Mouse (Mus musculus) forebrain, embryonic 14.5 days (tissue): Measurements from ENCODE around the gene Tmem184b. TPM values are rescaled to one million over a fixed set of nuclear protein-coding genes. Genes with fewer than 3 reads are reported as not detected.

Source experiments
- ATAC-seq: fragments of 200-750 bp; cut with Nextera tagmentation; 2 replicates; pipeline ENCODE4 v1.8.0; 2017; ENCODE audit warnings: mild to moderate bottlenecking, moderate library complexity
- DNase-seq: peaks from one replicate; pipeline ENCODE4 v3.0.0-alpha.2; 2015; ENCODE audit warnings: low spot score
- H3K27ac ChIP-seq: fragments of 300-500 bp; sonication (generic); 2 replicates; pipeline ENCODE4 v1.5.1; 2014; ENCODE audit warnings: low read depth, mild to moderate bottlenecking, control low read depth, low read length, moderate library complexity
- H3K27me3 ChIP-seq: fragments of 300-500 bp; sonication (generic); replicated peaks from 2 replicates; pipeline ENCODE4 v1.6.1; 2014; ENCODE audit warnings: low read length, control low read depth, mixed read lengths; ENCODE audit not compliant: control insufficient read depth, insufficient read depth
- H3K36me3 ChIP-seq: fragments of 300-500 bp; sonication (generic); 2 replicates; pipeline ENCODE4 v1.6.1; 2014; ENCODE audit warnings: low read length, control low read depth; ENCODE audit not compliant: control insufficient read depth, insufficient read depth
- H3K4me1 ChIP-seq: fragments of 300-500 bp; sonication (generic); 2 replicates; pipeline ENCODE4 v1.6.1; 2014; ENCODE audit warnings: antibody characterized with exemption, low read length, control low read depth; ENCODE audit not compliant: control insufficient read depth, insufficient read depth
- H3K4me2 ChIP-seq: fragments of 300-500 bp; sonication (generic); 2 replicates; pipeline ENCODE4 v1.6.1; 2014; ENCODE audit warnings: mild to moderate bottlenecking, control low read depth, low read length
- H3K4me3 ChIP-seq: fragments of 300-500 bp; sonication (generic); 2 replicates; pipeline ENCODE4 v1.5.1; 2014; ENCODE audit warnings: low read depth, low read length, control low read depth
- H3K9ac ChIP-seq: fragments of 300-500 bp; sonication (generic); 2 replicates; pipeline ENCODE4 v1.6.1; 2014; ENCODE audit warnings: mild to moderate bottlenecking, low read length, control low read depth, moderate library complexity
- H3K9me3 ChIP-seq: fragments of 300-500 bp; sonication (generic); replicated peaks from 2 replicates; pipeline ENCODE4 v1.6.1; 2016; ENCODE audit warnings: low read length, control low read depth, mixed read lengths; ENCODE audit not compliant: control insufficient read depth
- WGBS: fragments of 180-500 bp; shearing (Covaris S2); extraction: QIAGEN DNeasy Blood & Tissue Kit; methylation state at CpG from one replicate; pipeline ENCODE4 v1.1.7; 2014; 5-methylcytosine and 5-hydroxymethylcytosine counted together
- polyA plus RNA-seq: library from polyadenylated mRNA; unstranded; fragments of >200 nt; fragmentation: Nextera tagmentation; extraction: Ambion mirVana; gene quantifications from 2 replicates; pipeline ENCODE4 v1.2.1, GENCODE M21; 2014

Tmem184b gene
- polyA plus RNA-seq, 1 experiment from 2014 or later: 20.3 TPM

- DNase-seq (no peak), ATAC-seq (no peak)
- H3K4me3 ChIP-seq: no peak overlapping the region
- H3K9me3 ChIP-seq: no peaks in the 10 kb centered on the region
- no peaks in the 10 kb centered on the region for H3K4me1 ChIP-seq
- no peak overlapping the region for H3K9ac ChIP-seq
- H3K27ac ChIP-seq: no peak overlapping the region
- no peak overlapping the region for H3K4me2 ChIP-seq
- H3K36me3 ChIP-seq: no peaks in the 10 kb centered on the region
- H3K27me3 ChIP-seq: no peaks in the 10 kb centered on the region
- 92% methylated on average over 7 of the region's 7 CpGs for WGBS
Observed at GRCm38 (mm10) chr15:79387611-79388010, 15.8 kb downstream of the Tmem184b start.

- H3K4me1 ChIP-seq: no peaks in the 10 kb centered on the region
- 70% methylated on average over 6 of the region's 6 CpGs for WGBS
- H3K9ac ChIP-seq: no peak overlapping the region
- no peak overlapping the region for H3K4me2 ChIP-seq
- no peaks in the 10 kb centered on the region for H3K9me3 ChIP-seq
- no peak overlapping the region for H3K27ac ChIP-seq
- H3K4me3 ChIP-seq: no peak overlapping the region
- no peak for DNase-seq
- no peaks in the 10 kb centered on the region for H3K27me3 ChIP-seq
- H3K36me3 ChIP-seq: no peaks in the 10 kb centered on the region
- ATAC-seq: no peak
Observed at GRCm38 (mm10) chr15:79387081-79387480, 16.3 kb downstream of the Tmem184b start.

DNA sequence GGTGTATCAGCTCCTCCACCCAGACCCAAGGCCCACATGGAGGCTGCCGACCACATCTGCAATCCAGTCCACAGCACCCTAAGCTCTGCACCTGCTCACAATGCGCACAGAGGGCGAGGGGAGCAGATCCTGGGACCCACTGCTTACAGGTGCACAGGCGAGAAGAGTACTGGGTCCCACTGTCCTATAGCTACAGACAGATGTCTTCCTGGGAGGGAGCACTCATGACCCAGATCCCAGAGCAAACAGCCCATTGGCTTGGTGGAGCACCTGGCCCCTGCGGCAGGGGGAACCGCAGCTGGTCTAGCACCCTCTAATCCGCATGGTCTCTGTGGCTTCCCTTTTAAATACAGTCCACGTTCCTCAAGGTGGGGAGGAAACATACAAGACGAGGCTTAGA, 21.7 kb downstream of the Tmem184b start:
- peaks cover 18% of the 10 kb centered on the region for H3K36me3 ChIP-seq
- H3K4me1 ChIP-seq: 0 out of 2 replicates have a peak, but pooled peaks cover 7% of the 10 kb centered on the region
- DNase-seq: no peak
- H3K4me2 ChIP-seq: no peak overlapping the region
- 90% methylated on average over 9 of the region's 9 CpGs for WGBS
- H3K9me3 ChIP-seq: no peaks in the 10 kb centered on the region
- no peak overlapping the region for H3K9ac ChIP-seq
- H3K27me3 ChIP-seq: no peaks in the 10 kb centered on the region
- no peak for ATAC-seq
- peak overlapping the region; percentile 27; the same call in 1 of the 2 replicates for H3K27ac ChIP-seq
- no peak overlapping the region for H3K4me3 ChIP-seq

DNA sequence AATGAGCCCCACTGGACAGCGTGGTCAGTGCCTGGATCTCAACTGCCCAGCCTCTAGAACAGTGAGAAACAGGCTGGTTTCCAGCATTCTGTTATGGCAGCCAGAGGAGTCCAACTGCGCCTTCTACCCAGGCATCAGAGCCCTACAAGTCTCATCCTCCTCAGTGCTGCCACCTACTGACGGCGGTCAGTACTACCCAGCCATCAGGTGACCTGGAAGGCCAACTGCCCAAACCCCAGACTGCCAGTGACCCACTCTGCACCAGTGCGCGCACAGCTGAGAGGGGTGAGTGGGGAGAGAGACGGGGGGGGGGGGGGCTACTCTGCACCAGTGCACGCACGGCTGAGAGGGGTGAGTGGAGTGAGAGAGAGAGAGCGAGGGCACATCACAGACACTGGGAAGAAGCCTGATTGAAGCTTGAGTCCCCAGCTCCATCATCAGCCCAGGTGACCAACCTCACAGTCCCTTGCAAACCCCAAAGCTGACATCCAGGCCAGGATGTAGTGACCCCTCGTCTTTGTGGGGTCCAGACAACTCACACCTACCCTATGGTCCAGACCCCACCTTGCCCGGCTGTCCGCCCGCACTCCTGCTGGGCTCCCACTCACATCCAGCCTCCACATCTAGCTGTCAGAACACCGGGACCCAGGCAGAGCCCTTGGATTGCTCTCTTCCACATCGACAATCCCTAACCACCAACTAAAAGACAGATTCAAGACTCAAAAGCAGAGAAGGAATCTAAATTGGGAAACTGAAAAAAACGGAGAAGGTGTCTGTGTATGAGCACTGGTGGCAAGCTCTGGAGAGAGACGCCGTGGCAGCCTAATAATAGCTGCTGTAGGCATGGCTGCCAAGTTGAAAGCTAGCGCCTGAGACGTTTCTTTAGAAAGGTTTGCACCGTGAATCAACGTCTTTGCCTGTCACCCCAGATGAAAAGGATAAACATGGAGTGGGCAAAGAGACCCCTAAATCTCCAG, 22.6 kb downstream of the Tmem184b start:
- Histone ChIP-seq H3K9me3 (no peaks in the 10 kb centered on the region), H3K27me3 (no peaks in the 10 kb centered on the region), H3K36me3 (peaks cover 25% of the 10 kb centered on the region), H3K4me1 (0 out of 2 replicates have a peak, but pooled peaks cover 7% of the 10 kb centered on the region), H3K4me3 (no peak overlapping the region), H3K27ac (peak overlapping the region; percentile 52), H3K9ac (peak overlapping the region; percentile 25; the same call in 1 of the 2 replicates), H3K4me2 (0 out of 2 replicates have a peak overlapping the region, but pooled peaks have one; percentile 7)
- 47% methylated on average over 23 of the region's 23 CpGs for WGBS
- DNase-seq (peak; percentile 70), ATAC-seq (peak; percentile 48)

- 91% methylated on average over 7 of the region's 7 CpGs for WGBS
- no peak overlapping the region for H3K4me2 ChIP-seq
- H3K4me3 ChIP-seq: no peak overlapping the region
- no peak overlapping the region for H3K27ac ChIP-seq
- ATAC-seq: no peak
- no peaks in the 10 kb centered on the region for H3K27me3 ChIP-seq
- no peaks in the 10 kb centered on the region for H3K9me3 ChIP-seq
- no peak for DNase-seq
- 0 out of 2 replicates have a peak, but pooled peaks cover 7% of the 10 kb centered on the region for H3K4me1 ChIP-seq
- no peak overlapping the region for H3K9ac ChIP-seq
- peaks cover 31% of the 10 kb centered on the region for H3K36me3 ChIP-seq
Observed at GRCm38 (mm10) chr15:79379658-79380057, 23.7 kb downstream of the Tmem184b start.

DNA sequence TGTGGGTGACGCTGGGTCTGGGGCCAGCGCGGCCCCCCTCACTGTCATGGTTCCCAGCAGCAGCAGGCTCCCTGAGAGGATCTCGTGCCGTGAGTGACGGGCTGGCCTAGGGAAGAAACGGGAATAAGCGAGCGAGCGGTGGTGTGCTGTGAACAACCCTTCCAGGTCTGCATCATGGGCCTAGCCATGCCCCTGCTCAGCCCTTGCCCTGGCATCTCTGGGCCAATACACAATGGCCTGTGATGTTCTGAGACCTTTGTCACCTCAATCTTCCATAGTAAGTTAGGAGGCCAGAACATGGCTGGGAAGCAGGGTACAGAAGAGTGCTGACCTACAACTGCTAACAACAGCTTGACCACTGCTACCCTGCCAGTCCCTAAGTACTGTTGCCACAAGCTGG, 24.8 kb downstream of the Tmem184b start:
- ATAC-seq: no peak
- 98% methylated on average over 10 of the region's 10 CpGs for WGBS

GRCm38 (mm10) chr15:79377681-79378080, 25.7 kb downstream of the Tmem184b start:
- Histone ChIP-seq H3K27ac (no peak overlapping the region), H3K4me1 (0 out of 2 replicates have a peak, but pooled peaks cover 7% of the 10 kb centered on the region), H3K27me3 (no peaks in the 10 kb centered on the region), H3K36me3 (peaks cover 47% of the 10 kb centered on the region), H3K4me3 (no peak overlapping the region), H3K4me2 (no peak overlapping the region), H3K9me3 (no peaks in the 10 kb centered on the region), H3K9ac (no peak overlapping the region)
- 82% methylated on average over 6 of the region's 6 CpGs for WGBS
- no peak for ATAC-seq
- no peak for DNase-seq

More for the DNA sequence above, 24.8 kb downstream of the Tmem184b start:
- Histone ChIP-seq H3K36me3 (peaks cover 41% of the 10 kb centered on the region), H3K4me1 (0 out of 2 replicates have a peak, but pooled peaks cover 7% of the 10 kb centered on the region), H3K27me3 (no peaks in the 10 kb centered on the region), H3K4me3 (no peak overlapping the region), H3K9me3 (no peaks in the 10 kb centered on the region), H3K27ac (no peak overlapping the region), H3K9ac (no peak overlapping the region), H3K4me2 (no peak overlapping the region)
- no peak for DNase-seq

DNA sequence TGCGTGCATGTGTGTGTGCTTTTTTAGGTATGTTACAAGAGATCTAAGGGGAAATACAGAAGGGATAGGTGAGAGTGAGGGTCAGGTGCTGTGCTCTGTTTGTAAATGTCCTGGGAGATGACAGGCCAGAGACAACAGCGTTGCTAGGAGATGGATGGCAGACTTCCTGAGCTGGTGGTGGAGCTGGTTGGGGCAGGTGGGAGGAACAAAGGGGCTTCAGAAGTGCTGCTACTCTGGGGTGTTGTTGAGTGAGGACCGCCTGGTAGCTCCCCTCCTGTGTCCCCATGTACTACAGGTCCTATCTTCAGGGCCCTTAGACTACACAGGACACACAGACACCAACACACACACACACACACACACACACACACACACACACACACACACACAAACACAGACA, 28.6 kb downstream of the Tmem184b start:
- Histone ChIP-seq H3K4me3 (no peak overlapping the region), H3K9ac (no peak overlapping the region), H3K9me3 (no peaks in the 10 kb centered on the region), H3K36me3 (peaks cover 57% of the 10 kb centered on the region), H3K4me2 (no peak overlapping the region), H3K27me3 (no peaks in the 10 kb centered on the region), H3K4me1 (no peaks in the 10 kb centered on the region), H3K27ac (no peak overlapping the region)
- 58% methylated on average over 3 of the region's 3 CpGs for WGBS
- DNase-seq: no peak
- no peak for ATAC-seq
